In genomic region chr8:44934850-44935497, GRCm38 (mm10) we compare ENCODE assay signal across 8 mouse cellular contexts. TPM values are rescaled to one million over a fixed set of nuclear protein-coding genes. Genes with fewer than 3 reads are reported as not detected.
DNase-seq lines count a peak whose midpoint lies in the region; ATAC-seq and TF ChIP-seq lines count a peak whose summit lies in the region.

Gene Fat1 (plus strand): TSS chr8:44935447.

- intact Hi-C loops in gastrocnemius, adult 2 months (cut with DNase I), result loop anchor here (5.0 kb wide), 2 partner anchors 47 to 62 kb away; no protein-coding TSS in a partner anchor

- no peaks in the 10 kb centered on the region for H3K9me3 ChIP-seq in hindbrain, embryonic 13.5 days

- peak within 1 kb of the TSS; percentile 78 for H3K27ac ChIP-seq in gastrocnemius, adult 2 months
- H3K27ac ChIP-seq in hindbrain, embryonic 13.5 days, result peak within 1 kb of the TSS; percentile 89

- H3K4me3 ChIP-seq in gastrocnemius, adult 2 months, result peak within 1 kb of the TSS; percentile 81
- peak within 1 kb of the TSS; percentile 79 for H3K4me3 ChIP-seq in hindbrain, embryonic 13.5 days

- peak within 1 kb of the TSS; percentile 81 for H3K9ac ChIP-seq in hindbrain, embryonic 13.5 days

- DNase-seq in adrenal gland, adult 2 months, result peak; percentile 94
- DNase-seq in cerebellum, postnatal 4 days (ENCODE audit: low spot score in 2 of 2), result peak; percentile 64 to 79
- peak; percentile 93 for DNase-seq in gastrocnemius, adult 2 months
- DNase-seq in layer of hippocampus, postnatal 36 days, result peak; percentile 62 to 72
- peak; percentile 91 for DNase-seq in lung, postnatal 25 days (ENCODE audit: low spot score)
- DNase-seq in right cerebral cortex, postnatal 25 days, result peak; percentile 74

- peak; percentile 50 for ATAC-seq in hindbrain, embryonic 13.5 days (ENCODE audit: low FRiP score)
- ATAC-seq in megakaryocyte-erythroid progenitor cell, adult 5-6 weeks (replicated peaks; ENCODE audit: low FRiP score, low TSS enrichment, poor library complexity, severe bottlenecking), result no peak

- WGBS in hindbrain, embryonic 13.5 days, result under 1% methylated on average over 44 of the region's 49 CpGs

- peak; percentile 26; the same call in 1 of the 2 replicates for TF ChIP-seq CTCF in gastrocnemius, adult 2 months (IDR thresholded peaks at IDR 0.05)

- H3K36me3 ChIP-seq in hindbrain, embryonic 13.5 days, result no peaks in the 10 kb centered on the region

- H3K27me3 ChIP-seq in hindbrain, embryonic 13.5 days, result 0 out of 2 replicates have a peak, but pooled peaks cover 2% of the 10 kb centered on the region

- H3K4me2 ChIP-seq in hindbrain, embryonic 13.5 days, result peak within 1 kb of the TSS; percentile 94

- peaks cover 17% of the 10 kb centered on the region for H3K4me1 ChIP-seq in hindbrain, embryonic 13.5 days (replicated peaks)

RNA-seq across cellular contexts. Expression of gene Fat1, which starts in this region (rescaled TPM):
- 10 to 100 TPM; 39.9 to 75.4 TPM for total RNA-seq in adrenal gland, adult 2 months (2021)
- 23.3 and 36.1 TPM in 2 replicates for polyA plus RNA-seq in adrenal gland, adult 2 months (2012; rRNA removed)
- 1 to 10 TPM; 2.6 to 4.5 TPM for total RNA-seq in gastrocnemius, adult 2 months (2021)
- polyA plus RNA-seq in hindbrain, embryonic 13.5 days (2015; fragmentation: Nextera tagmentation; extraction: Ambion mirVana), result 12.7 and 13.9 TPM in 2 replicates
- total RNA-seq in layer of hippocampus, postnatal 36 days (2021), result 10 to 100 TPM; 21.6 to 27.6 TPM
- not detected in 2 replicates for total RNA-seq in megakaryocyte-erythroid progenitor cell, adult 5-6 weeks (2014; fragmentation: Nextera tagmentation)
- 0.09 TPM in 1 of 2 replicates, not detected in the other for total RNA-seq in megakaryocyte-erythroid progenitor cell, adult 5-6 weeks (2017)

Comparison
In these comparisons a context has a peak if more than half of its experiments do, and no peak if none do; other contexts are left out.
1. RNA of gene Fat1 (total RNA-seq): 39.9 to 75.4 TPM in adrenal gland, adult 2 months and 21.6 to 27.6 TPM in layer of hippocampus, postnatal 36 days; 2.6 to 4.5 TPM in gastrocnemius, adult 2 months and 0.09 TPM in megakaryocyte-erythroid progenitor cell, adult 5-6 weeks; every median in the first group is over 4 times any median in the second.
2. Peak in every context shown above with its lines, with median percentiles within 50 percentile points of each other: DNase-seq.